Mouse (Mus musculus) mesoderm, embryonic 11.5 days (tissue): ENCODE data around the gene Mrpl48.

Experiments used
- DNase-seq: peaks from one replicate; pipeline ENCODE4 v3.0.0-alpha.2; 2012; ENCODE audit warnings: low read depth, low spot score

Mrpl48 gene

GRCm38 (mm10) chr7:100535831-100536230, 72.3 kb downstream of the Mrpl48 start:
- DNase-seq, result no peak

GRCm38 (mm10) chr7:100534216-100534615, 73.9 kb downstream of the Mrpl48 start:
- DNase-seq, result no peak

DNA sequence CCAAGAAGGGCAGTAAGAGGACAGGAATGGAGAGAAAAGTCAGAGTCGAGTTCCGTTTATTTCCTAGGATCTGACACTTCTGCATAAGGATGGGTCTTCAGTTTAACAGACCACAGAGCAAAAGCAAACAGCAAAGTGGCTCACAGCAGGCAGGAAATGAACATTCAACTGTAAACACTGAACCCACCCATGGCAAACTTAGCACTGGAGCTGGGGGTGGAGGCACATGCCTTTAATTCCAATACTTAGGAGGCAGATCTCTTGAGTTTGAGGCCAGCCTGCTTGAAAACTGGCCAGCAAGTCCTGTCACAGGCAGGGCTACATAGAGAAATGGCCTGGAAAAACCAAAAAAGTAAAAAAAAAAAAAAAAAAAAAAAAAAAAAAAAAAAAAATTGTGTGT, 74.6 kb downstream of the Mrpl48 start:
- DNase-seq, result no peak

GRCm38 (mm10) chr7:100530766-100531165, 77.3 kb downstream of the Mrpl48 start:
- DNase-seq, result no peak

GRCm38 (mm10) chr7:100524669-100525068, 83.4 kb downstream of the Mrpl48 start:
- DNase-seq, result no peak

DNA sequence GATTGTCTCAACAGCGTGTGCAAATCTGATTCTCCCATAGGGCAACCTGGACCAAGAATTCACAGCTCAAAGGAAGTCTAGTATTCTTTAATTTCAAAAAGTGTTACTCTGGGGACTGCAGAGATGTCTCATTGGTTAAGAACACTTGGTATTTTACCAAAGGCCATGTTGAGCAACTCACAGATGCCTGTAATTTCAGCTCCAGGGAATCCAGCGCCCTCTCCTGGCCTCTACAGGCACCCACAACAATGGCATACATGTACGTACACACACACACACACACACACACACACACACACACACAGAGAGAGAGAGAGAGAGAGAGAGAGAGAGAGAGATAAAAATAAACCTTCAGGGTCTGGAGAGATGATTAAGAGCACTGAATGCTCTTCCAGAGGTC, 85.9 kb downstream of the Mrpl48 start:
- DNase-seq, result no peak

DNA sequence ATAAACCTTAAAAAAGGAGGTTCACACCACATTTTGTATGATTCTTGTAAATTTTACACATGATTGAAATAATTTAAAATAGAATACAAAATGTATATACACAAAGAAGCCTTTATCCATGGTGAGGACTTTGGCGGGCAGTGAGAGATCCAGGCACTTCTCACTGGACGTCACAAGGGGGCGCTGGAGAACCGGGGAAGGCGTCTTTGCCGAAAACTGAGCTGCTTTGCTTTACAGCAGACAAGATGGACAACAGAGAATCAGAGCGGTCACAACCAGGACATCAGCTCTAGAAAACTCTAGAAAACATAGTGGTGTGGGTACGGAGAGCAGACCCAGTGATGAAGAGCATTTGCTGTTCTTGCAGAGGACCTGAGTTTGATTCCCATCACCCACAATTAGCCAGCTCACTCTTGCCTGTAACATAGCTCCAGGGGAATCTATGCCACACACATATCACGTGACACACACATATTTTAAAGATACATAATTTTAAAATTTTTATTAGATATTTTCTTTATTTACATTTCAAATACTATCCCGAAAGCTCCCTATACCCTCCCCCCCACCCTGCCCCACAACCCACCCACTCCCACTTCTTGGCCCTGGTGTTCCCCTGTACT, 87.3 kb downstream of the Mrpl48 start:
- DNase-seq, result peak; percentile 83

DNA sequence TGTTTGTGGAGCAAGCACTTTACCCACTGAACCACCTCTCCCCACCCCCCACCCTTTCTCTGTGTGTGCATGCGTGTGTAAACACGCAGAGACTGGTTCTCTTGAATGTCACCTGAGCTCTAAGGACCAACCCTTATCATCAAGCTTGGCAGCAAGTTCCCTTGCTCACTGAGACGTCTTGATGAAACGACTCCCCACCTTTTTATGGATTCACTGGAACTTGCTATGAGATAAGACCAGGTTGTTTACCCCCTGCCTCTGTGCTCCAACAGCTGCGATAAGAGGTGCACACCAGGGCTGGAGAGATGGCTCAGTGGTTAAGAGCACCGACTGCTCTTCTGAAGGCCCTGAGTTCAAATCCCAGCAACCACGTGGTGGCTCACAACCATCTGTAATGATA, 87.9 kb downstream of the Mrpl48 start:
- no peak for DNase-seq

DNA sequence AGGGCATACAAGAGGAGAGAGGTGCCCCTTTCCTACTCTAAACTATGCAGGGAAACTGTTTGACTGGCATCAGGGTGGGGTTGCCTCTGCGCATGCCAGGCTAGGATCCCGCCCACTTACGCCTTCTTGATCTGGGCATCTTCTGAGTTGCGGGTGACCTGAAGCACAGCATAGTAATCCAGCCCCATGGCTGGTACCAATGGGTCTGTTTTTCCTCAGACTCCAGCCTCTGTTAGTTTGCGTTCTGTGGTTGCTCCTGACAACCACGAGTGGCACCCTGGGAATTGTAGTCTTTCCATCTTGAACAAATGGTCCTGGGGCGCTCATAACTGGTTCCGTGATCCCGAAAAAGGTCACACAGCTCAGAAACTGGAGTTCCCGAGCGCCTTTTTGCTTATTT, 93.5 kb downstream of the Mrpl48 start, which contains the start of gene Dnajb13:
Dnajb13 (minus strand) TSS at position 388 of the 400 bp plus-strand sequence.
- no peak for DNase-seq

GRCm38 (mm10) chr7:100511602-100512001, 96.5 kb downstream of the Mrpl48 start:
- no peak for DNase-seq

DNA sequence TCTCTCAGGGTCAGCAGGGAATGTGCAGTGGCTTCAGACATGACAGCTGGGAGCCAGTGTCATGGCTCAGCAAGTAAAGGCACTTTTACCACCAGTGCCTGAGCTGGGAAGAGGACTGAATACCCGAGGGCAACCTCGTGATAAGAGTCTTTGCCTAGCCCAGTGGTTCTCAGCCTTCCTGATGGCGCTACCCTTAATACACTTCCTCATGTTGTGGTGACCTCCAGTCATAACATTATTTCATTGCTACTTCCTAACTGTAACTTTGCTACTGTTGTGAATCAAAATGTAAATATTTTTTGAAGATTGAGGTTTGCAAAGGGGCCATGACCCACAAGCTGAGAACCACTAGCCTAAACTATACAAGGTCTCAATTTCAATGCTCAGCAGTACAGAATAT, 99.4 kb downstream of the Mrpl48 start:
- no peak for DNase-seq

DNA sequence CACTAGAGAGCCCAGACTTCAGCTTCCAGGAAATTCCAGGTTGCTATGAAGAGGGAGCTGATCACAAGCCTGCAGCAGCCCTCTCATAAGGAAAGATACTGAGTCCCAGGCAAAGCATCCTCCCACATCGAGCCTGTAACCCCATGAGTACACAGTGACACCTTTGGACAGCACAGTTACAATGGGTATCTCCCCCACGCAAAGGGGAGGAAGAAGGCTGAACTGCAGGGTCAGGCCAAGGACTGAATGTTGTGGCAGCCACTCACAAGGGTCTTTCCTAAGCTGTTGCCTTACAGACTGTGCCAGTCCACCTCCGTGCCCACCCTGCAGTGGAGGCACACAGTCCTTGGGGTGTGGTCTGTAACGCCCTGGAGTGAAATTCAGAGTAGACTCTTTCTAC, 101.6 kb downstream of the Mrpl48 start:
- no peak for DNase-seq

GRCm38 (mm10) chr7:100504740-100505487, 103.2 kb downstream of the Mrpl48 start:
- DNase-seq, result no peak

GRCm38 (mm10) chr7:100503076-100503475, 105.0 kb downstream of the Mrpl48 start:
- DNase-seq, result no peak

DNA sequence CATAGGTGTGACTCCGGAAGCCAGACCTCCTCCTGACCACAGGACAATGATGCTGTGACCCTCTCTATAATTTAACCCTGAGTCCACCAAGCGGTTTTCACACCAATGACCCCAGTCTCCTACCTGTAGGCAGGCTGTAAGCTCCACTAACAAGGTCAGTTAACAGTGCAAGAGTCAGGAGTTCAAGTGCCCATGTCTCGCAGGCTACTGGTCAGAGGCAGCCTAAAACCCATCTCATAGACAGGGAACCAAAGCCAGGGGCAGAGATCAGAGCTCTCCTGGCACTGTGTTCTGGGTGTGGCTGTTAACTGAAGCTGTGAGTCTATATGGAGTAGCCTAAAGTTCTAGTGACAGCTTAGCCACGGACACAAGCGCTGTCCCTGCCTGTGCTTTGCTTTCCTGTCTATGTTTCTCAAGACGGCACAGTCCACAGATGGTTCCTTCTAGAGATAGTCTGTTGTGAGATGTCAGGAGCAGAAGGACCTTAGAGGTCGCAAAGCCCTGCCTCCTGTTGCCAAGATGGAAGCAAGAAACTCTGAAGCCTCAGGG, 105.7 kb downstream of the Mrpl48 start:
- DNase-seq, result no peak

- DNase-seq, result no peak
Observed at GRCm38 (mm10) chr7:100501844-100502373, 106.2 kb downstream of the Mrpl48 start.

GRCm38 (mm10) chr7:100501027-100501843, 106.9 kb downstream of the Mrpl48 start:
- no peak for DNase-seq

GRCm38 (mm10) chr7:100500276-100500977, 107.7 kb downstream of the Mrpl48 start:
- DNase-seq, result no peak

GRCm38 (mm10) chr7:100499465-100499864, 108.6 kb downstream of the Mrpl48 start:
- DNase-seq, result no peak

- DNase-seq, result no peak
Observed at GRCm38 (mm10) chr7:100497982-100498381, 110.1 kb downstream of the Mrpl48 start.

GRCm38 (mm10) chr7:100497402-100497801, 110.7 kb downstream of the Mrpl48 start:
- no peak for DNase-seq
